Mouse (Mus musculus) liver, embryonic 13.5 days (tissue): ENCODE data around the gene Vegfa. TPM values are rescaled to one million over a fixed set of nuclear protein-coding genes. Genes with fewer than 3 reads are reported as not detected.

Experiments
- ATAC-seq: fragments of 200-750 bp; cut with Nextera tagmentation; 2 replicates; pipeline ENCODE4 v1.8.0; 2017; ENCODE audit warnings: low read depth, mild to moderate bottlenecking, moderate number of reproducible peaks, moderate library complexity
- DNase-seq: peaks from one replicate; pipeline ENCODE4 v3.0.0; 2022
- H3K27ac ChIP-seq: fragments of 300-500 bp; sonication (generic); 2 replicates; pipeline ENCODE4 v1.5.1; 2015; ENCODE audit warnings: moderate library complexity, mild to moderate bottlenecking, inconsistent platforms
- H3K27me3 ChIP-seq: fragments of 300-500 bp; sonication (generic); 2 replicates; pipeline ENCODE4 v1.6.1; 2015; ENCODE audit warnings: mild to moderate bottlenecking, inconsistent platforms
- H3K36me3 ChIP-seq: fragments of 300-500 bp; sonication (generic); 2 replicates; pipeline ENCODE4 v1.6.1; 2015; ENCODE audit warnings: mild to moderate bottlenecking, inconsistent platforms
- H3K4me1 ChIP-seq: fragments of 300-500 bp; sonication (generic); replicated peaks from 2 replicates; pipeline ENCODE4 v1.6.1; 2015; ENCODE audit warnings: inconsistent platforms
- H3K4me2 ChIP-seq: fragments of 300-500 bp; sonication (generic); 2 replicates; pipeline ENCODE4 v1.6.1; 2015; ENCODE audit warnings: inconsistent platforms, mild to moderate bottlenecking, moderate library complexity
- H3K4me3 ChIP-seq: fragments of 300-500 bp; sonication (generic); replicated peaks from 2 replicates; pipeline ENCODE4 v1.5.1; 2015; ENCODE audit warnings: mild to moderate bottlenecking, inconsistent platforms
- H3K9ac ChIP-seq: fragments of 300-500 bp; sonication (generic); 2 replicates; pipeline ENCODE4 v1.6.1; 2015; ENCODE audit warnings: mild to moderate bottlenecking, inconsistent platforms
- H3K9me3 ChIP-seq: fragments of 300-500 bp; sonication (generic); replicated peaks from 2 replicates; pipeline ENCODE4 v1.6.1; 2016; ENCODE audit warnings: inconsistent platforms
- WGBS: fragments of 180-500 bp; shearing (Covaris S2); methylation state at CpG from one replicate; pipeline ENCODE4 v1.1.7; 2015; ENCODE audit not compliant: insufficient replicate concordance; 5-methylcytosine and 5-hydroxymethylcytosine counted together
- polyA plus RNA-seq: library from polyadenylated mRNA; unstranded; fragments of >200 nt; fragmentation: Nextera tagmentation; extraction: Ambion mirVana; gene quantifications from 2 replicates; pipeline ENCODE4 v1.2.1, GENCODE M21; 2015

Gene Vegfa
- polyA plus RNA-seq, 1 experiment from 2014 or later, result 1.2 TPM

GRCm38 (mm10) chr17:46015967-46016366, 16.2 kb downstream of the Vegfa start:
- DNase-seq, result no peak
- no peaks in the 10 kb centered on the region for H3K9me3 ChIP-seq
- H3K9ac ChIP-seq, result no peak overlapping the region
- no peak for ATAC-seq
- H3K27ac ChIP-seq, result no peak overlapping the region
- peaks cover 16% of the 10 kb centered on the region for H3K4me1 ChIP-seq
- H3K27me3 ChIP-seq, result no peaks in the 10 kb centered on the region
- peaks cover 45% of the 10 kb centered on the region for H3K36me3 ChIP-seq
- no peak overlapping the region for H3K4me2 ChIP-seq
- H3K4me3 ChIP-seq, result no peak overlapping the region
- WGBS, result 68% methylated on average over 6 of the region's 6 CpGs

DNA sequence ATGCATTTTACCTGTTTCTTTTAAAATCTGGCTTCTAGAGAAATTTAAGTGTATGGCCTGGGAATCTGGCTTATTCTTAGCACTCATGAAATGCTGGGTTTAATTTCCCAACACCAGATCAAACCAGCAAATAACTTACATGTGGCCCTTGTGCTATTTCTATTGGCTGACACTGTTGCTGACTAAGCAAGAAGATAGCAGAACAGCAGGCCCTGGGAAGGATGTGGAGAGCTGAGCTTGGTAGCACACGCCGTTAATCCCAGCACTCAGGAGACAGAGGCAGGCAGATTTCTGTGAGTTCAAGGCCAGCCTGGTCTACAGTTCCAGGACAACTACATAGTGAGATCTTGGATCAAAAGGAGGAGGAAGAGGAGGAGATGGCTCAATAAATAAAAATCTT, 17.2 kb downstream of the Vegfa start:
- 68% methylated on average over 2 of the region's 2 CpGs for WGBS
- Histone ChIP-seq H3K36me3 (peaks cover 35% of the 10 kb centered on the region), H3K9me3 (no peaks in the 10 kb centered on the region), H3K27ac (no peak overlapping the region), H3K9ac (no peak overlapping the region), H3K27me3 (no peaks in the 10 kb centered on the region), H3K4me3 (no peak overlapping the region), H3K4me2 (no peak overlapping the region), H3K4me1 (peaks cover 16% of the 10 kb centered on the region)
- DNase-seq (no peak), ATAC-seq (no peak)

DNA sequence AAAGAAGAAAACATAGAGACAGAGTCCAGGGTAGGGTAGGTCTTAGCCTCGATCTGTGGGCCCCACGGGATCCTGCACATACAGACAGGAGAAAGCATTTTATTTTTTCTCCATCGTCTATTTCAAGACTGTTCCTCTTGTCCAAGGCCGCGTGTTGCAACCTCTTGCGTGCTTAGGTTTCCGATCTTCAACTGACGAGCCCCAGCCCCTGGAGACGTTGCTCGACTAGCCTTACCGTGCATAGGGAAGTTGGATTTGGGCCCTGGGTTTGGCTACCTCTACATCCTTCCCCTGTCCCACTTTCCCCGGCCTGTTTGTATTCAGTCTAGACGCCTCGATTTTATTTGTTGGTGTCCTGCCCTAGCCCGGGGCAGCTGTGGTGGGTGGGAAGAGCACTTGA, 18.6 kb downstream of the Vegfa start:
- Histone ChIP-seq H3K4me1 (peaks cover 14% of the 10 kb centered on the region; the same call in 1 of the 2 replicates), H3K9me3 (no peaks in the 10 kb centered on the region), H3K4me2 (no peak overlapping the region), H3K27me3 (no peaks in the 10 kb centered on the region), H3K9ac (no peak overlapping the region), H3K4me3 (no peak overlapping the region), H3K36me3 (peaks cover 22% of the 10 kb centered on the region), H3K27ac (no peak overlapping the region)
- ATAC-seq (no peak), DNase-seq (no peak)
- WGBS, result 62% methylated on average over 15 of the region's 15 CpGs

DNA sequence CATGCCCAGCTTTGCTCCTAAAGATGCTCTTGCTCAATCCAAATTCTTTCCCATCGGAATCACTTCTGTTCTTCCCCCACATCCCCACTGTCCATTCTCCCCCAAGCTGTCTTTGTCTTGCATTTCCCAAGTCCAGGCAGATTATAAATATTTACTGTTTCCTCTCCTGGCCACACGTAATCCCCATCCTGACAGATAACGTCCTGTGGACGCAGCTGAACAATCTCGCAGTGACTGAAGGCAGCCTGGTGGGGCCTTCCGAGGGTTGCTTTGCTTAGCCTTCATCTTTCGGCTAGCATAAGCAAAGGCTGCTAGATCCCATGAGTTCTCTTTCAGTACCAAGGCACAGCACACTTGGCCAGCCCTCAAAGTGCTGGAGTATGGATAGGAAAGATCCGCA, 20.0 kb downstream of the Vegfa start:
- H3K9ac ChIP-seq, result no peak overlapping the region
- 38% methylated on average over 8 of the region's 8 CpGs for WGBS
- H3K4me2 ChIP-seq, result no peak overlapping the region
- ATAC-seq (no peak), DNase-seq (no peak)
- no peaks in the 10 kb centered on the region for H3K9me3 ChIP-seq
- no peaks in the 10 kb centered on the region for H3K27me3 ChIP-seq
- H3K36me3 ChIP-seq, result peaks cover 12% of the 10 kb centered on the region
- H3K4me1 ChIP-seq, result peaks cover 8% of the 10 kb centered on the region; the same call in 1 of the 2 replicates
- H3K4me3 ChIP-seq, result no peak overlapping the region
- no peak overlapping the region for H3K27ac ChIP-seq

GRCm38 (mm10) chr17:46010462-46010861, 21.7 kb downstream of the Vegfa start:
- 72% methylated on average over 6 of the region's 6 CpGs for WGBS
- peaks cover 7% of the 10 kb centered on the region for H3K36me3 ChIP-seq
- peaks cover 8% of the 10 kb centered on the region; the same call in 1 of the 2 replicates for H3K4me1 ChIP-seq
- no peaks in the 10 kb centered on the region for H3K27me3 ChIP-seq
- ATAC-seq (no peak), DNase-seq (no peak)
- no peak overlapping the region for H3K4me2 ChIP-seq
- H3K9me3 ChIP-seq, result no peaks in the 10 kb centered on the region
- H3K9ac ChIP-seq, result no peak overlapping the region
- H3K4me3 ChIP-seq, result no peak overlapping the region
- no peak overlapping the region for H3K27ac ChIP-seq

DNA sequence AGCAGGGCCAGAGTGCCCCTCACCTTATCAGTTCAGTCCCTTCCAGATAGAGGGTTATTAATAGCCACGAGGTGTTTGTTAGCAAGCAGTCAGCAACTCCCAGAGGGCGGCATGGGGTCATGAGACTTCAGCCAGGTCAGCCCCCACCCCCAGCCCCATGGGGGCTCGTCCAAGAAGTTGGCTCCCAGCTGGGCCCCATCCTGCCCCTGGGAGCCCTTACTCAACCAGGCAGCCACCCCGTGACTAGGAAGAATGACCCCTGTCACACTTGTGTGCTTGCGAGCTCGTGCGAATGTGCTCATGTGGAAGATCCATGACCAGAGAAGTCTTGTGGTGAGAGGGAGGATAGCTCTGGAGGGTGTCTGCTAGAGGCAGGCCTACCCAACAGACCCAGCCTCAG, 23.0 kb downstream of the Vegfa start:
- ATAC-seq (no peak), DNase-seq (no peak)
- H3K36me3 ChIP-seq, result no peaks in the 10 kb centered on the region
- no peak overlapping the region for H3K4me3 ChIP-seq
- H3K4me1 ChIP-seq, result peaks cover 8% of the 10 kb centered on the region; the same call in 1 of the 2 replicates
- no peak overlapping the region for H3K9ac ChIP-seq
- H3K4me2 ChIP-seq, result no peak overlapping the region
- H3K9me3 ChIP-seq, result no peaks in the 10 kb centered on the region
- no peaks in the 10 kb centered on the region for H3K27me3 ChIP-seq
- 43% methylated on average over 7 of the region's 7 CpGs for WGBS
- no peak overlapping the region for H3K27ac ChIP-seq

- Histone ChIP-seq H3K4me3 (no peak overlapping the region), H3K4me2 (no peak overlapping the region), H3K9ac (no peak overlapping the region)
These were observed 26.7 kb downstream of the Vegfa start for GRCm38 (mm10) chr17:46005458-46005857.

DNA sequence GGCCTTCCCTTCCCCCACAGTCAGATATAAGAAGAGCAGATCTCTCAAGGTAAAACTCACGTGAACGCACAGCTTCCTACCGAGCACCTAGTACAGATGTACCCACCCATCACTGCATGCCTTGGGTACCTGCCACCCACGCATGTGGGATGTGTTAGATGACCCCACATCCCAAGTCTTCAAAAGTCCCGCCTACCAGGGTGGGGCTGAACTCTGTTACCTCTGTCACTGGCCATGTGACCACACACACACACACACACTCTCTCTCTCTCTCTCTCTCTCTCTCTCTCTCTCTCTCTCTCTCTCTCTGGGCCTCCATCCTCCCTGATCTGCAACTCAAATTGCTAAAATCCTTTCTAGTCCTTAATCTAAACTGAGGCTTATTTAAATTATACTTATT, 27.7 kb downstream of the Vegfa start:
- Histone ChIP-seq H3K4me3 (no peak overlapping the region), H3K27me3 (no peaks in the 10 kb centered on the region), H3K9ac (no peak overlapping the region), H3K27ac (no peak overlapping the region), H3K36me3 (no peaks in the 10 kb centered on the region), H3K9me3 (no peaks in the 10 kb centered on the region), H3K4me1 (peaks cover 4% of the 10 kb centered on the region; the same call in 1 of the 2 replicates), H3K4me2 (no peak overlapping the region)
- DNase-seq (no peak), ATAC-seq (no peak)
- 66% methylated on average over 5 of the region's 5 CpGs for WGBS

More at GRCm38 (mm10) chr17:46005458-46005857, 26.7 kb downstream of the Vegfa start:
- H3K27me3 ChIP-seq, result no peaks in the 10 kb centered on the region
- no peaks in the 10 kb centered on the region for H3K36me3 ChIP-seq
- H3K27ac ChIP-seq, result no peak overlapping the region
- H3K9me3 ChIP-seq, result no peaks in the 10 kb centered on the region
- whole genome bisulfite sequencing, result 49% methylated on average over 3 of the region's 3 CpGs
- H3K4me1 ChIP-seq, result peaks cover 4% of the 10 kb centered on the region; the same call in 1 of the 2 replicates
- ATAC-seq (0 out of 2 replicates have a peak, but pooled peaks have one; percentile 18), DNase-seq (no peak)

- peaks cover 4% of the 10 kb centered on the region; the same call in 1 of the 2 replicates for H3K4me1 ChIP-seq
- WGBS, result 62% methylated on average over 15 of the region's 15 CpGs
- H3K9me3 ChIP-seq, result no peaks in the 10 kb centered on the region
- no peaks in the 10 kb centered on the region for H3K27me3 ChIP-seq
- H3K4me2 ChIP-seq, result no peak overlapping the region
- H3K36me3 ChIP-seq, result no peaks in the 10 kb centered on the region
- no peak for ATAC-seq
- H3K4me3 ChIP-seq, result no peak overlapping the region
- no peak for DNase-seq
- no peak overlapping the region for H3K9ac ChIP-seq
- no peak overlapping the region for H3K27ac ChIP-seq
These were observed 28.3 kb downstream of the Vegfa start for GRCm38 (mm10) chr17:46003717-46004481.

DNA sequence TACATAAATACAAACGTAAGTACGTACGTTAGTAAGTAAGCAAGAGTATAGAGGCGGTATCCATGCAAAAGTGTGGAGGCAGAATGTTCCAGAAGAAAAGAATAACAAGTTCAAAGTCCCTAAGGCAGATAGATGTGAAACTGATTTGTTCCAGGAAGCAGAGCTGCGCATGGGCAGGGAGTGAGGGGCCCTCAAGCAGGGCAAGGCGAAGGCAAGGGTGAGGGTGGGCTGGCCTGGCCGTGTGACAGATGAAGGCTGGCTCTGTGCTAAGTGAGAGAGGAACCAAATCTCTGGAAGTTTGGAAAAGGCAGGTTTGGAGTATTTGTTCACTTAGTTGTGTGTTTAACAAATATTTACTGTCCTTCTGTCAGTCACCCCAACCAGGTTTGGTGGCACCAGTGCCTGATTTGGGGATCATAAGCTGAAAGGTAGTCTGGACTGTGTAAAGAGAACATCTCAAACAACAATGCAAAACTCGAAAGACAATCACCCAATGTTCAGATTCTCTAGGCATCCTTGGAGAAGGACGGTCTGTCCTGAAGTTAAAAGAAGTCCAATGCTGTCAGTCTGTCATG, 32.7 kb downstream of the Vegfa start:
- ATAC-seq, result no peak
- no peak overlapping the region for H3K27ac ChIP-seq

DNA sequence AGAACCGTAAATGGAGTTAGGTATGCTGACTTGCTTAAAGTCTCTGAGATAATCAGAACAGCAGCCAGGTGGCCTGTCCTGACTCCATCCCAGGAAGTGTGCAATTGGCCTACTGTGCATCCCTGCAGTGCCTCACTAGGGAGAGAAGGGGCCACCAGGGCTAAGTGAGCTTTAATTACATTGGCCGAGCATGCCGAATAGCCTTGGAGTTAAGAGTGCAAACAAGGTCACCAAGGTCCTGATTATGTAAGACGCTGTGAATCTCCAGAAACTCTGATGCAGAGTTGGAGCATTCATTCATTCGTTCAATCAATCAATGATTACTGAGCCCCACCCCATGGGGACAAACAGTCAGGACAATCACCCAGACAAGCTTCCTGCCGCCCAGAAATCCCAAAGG, 33.8 kb downstream of the Vegfa start:
- H3K4me2 ChIP-seq, result no peak overlapping the region
- no peak for DNase-seq
- no peak for ATAC-seq
- H3K9ac ChIP-seq, result no peak overlapping the region
- WGBS, result 38% methylated on average over 6 of the region's 6 CpGs
- no peak overlapping the region for H3K27ac ChIP-seq
- H3K36me3 ChIP-seq, result no peaks in the 10 kb centered on the region
- no peaks in the 10 kb centered on the region for H3K9me3 ChIP-seq
- peaks cover 23% of the 10 kb centered on the region for H3K4me1 ChIP-seq
- no peaks in the 10 kb centered on the region for H3K27me3 ChIP-seq
- no peak overlapping the region for H3K4me3 ChIP-seq

More for the DNA sequence above, 32.7 kb downstream of the Vegfa start:
- H3K9me3 ChIP-seq, result no peaks in the 10 kb centered on the region
- WGBS, result 64% methylated on average over 9 of the region's 9 CpGs
- no peak for DNase-seq
- peaks cover 23% of the 10 kb centered on the region for H3K4me1 ChIP-seq
- H3K4me3 ChIP-seq, result no peak overlapping the region
- no peaks in the 10 kb centered on the region for H3K27me3 ChIP-seq
- no peak overlapping the region for H3K9ac ChIP-seq
- no peak overlapping the region for H3K4me2 ChIP-seq
- H3K36me3 ChIP-seq, result no peaks in the 10 kb centered on the region
